Mouse (Mus musculus): ENCODE measurements around the gene Metap1. TPM values are rescaled to one million over a fixed set of nuclear protein-coding genes. Genes with fewer than 3 reads are reported as not detected.
A peak's percentile ranks its signal among the peaks of the same experiment; 100 is the strongest.

Metap1 gene
- total RNA-seq, 1 experiment from 2014 or later, result 56.8 TPM

GRCm38 (mm10) chr3:138461832-138462231 is 27.5 kb downstream of the Metap1 start:
- ATAC-seq (ENCODE audit: extremely low read depth, insufficient number of reproducible peaks, low FRiP score, poor library complexity, severe bottlenecking), result no peak

GRCm38 (mm10) chr3:138460260-138460659 is 29.1 kb downstream of the Metap1 start:
- ATAC-seq (ENCODE audit: extremely low read depth, insufficient number of reproducible peaks, low FRiP score, poor library complexity, severe bottlenecking), result no peak

DNA sequence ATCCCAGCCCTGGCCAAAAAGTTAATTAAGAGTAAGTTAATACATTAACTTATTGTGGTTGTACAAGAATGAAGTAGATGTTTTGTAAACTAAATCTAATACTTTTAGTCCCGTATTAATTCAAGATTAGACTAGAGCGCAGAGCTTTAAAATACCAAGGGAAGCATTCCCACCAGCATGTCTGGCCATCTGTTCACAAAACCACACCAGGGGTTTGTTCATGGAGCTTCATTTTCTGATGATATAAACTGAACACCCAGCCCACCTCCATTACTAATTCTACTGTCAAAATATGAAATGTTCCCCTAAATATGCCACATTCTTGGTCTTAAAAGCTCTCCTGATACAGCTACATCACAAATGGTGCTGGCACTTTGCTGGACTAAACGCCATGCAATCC is 30.9 kb downstream of the Metap1 start:
- ATAC-seq (ENCODE audit: extremely low read depth, insufficient number of reproducible peaks, low FRiP score, poor library complexity, severe bottlenecking), result no peak

GRCm38 (mm10) chr3:138454711-138455435 is 34.4 kb downstream of the Metap1 start:
- no peak for ATAC-seq (ENCODE audit: extremely low read depth, insufficient number of reproducible peaks, low FRiP score, poor library complexity, severe bottlenecking)

DNA sequence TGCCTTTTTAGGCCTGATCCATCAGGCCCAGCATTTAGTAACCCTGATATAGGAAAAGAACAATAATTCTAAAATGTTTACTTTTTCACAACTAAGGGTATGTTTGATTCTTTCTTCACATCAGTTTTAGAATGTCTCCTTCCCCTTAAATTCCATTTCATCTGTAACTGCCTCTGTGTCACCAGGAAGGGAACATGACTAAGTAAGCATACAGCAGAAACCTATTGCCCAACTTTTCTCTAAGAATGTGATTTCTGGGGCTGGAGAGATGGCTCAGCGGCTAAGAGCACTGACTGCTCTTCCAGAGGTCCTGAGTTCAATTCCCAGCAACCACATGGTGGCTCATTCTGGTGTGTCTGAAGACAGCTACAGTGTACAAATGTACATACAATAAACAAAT is 35.1 kb downstream of the Metap1 start:
- no peak for ATAC-seq (ENCODE audit: extremely low read depth, insufficient number of reproducible peaks, low FRiP score, poor library complexity, severe bottlenecking)

DNA sequence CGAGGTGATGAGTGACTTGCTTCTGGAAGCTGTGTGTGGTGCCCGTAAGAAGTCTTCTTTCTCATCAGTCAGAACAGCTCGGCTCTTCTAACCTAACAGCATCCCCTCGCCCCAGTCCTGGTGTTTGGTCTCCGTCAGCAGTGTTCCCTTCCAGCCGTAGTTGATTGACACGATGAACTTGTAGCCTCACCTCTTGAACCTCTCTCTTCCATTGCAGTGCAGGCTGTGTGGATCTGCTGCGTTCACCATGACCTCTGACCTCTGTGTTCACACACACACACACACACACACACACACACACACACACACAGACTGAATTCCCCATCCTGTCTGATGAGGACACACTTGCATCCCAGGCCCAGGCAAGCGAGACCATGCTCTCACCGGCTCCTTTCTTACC is 37.1 kb downstream of the Metap1 start:
- no peak for ATAC-seq (ENCODE audit: extremely low read depth, insufficient number of reproducible peaks, low FRiP score, poor library complexity, severe bottlenecking)

DNA sequence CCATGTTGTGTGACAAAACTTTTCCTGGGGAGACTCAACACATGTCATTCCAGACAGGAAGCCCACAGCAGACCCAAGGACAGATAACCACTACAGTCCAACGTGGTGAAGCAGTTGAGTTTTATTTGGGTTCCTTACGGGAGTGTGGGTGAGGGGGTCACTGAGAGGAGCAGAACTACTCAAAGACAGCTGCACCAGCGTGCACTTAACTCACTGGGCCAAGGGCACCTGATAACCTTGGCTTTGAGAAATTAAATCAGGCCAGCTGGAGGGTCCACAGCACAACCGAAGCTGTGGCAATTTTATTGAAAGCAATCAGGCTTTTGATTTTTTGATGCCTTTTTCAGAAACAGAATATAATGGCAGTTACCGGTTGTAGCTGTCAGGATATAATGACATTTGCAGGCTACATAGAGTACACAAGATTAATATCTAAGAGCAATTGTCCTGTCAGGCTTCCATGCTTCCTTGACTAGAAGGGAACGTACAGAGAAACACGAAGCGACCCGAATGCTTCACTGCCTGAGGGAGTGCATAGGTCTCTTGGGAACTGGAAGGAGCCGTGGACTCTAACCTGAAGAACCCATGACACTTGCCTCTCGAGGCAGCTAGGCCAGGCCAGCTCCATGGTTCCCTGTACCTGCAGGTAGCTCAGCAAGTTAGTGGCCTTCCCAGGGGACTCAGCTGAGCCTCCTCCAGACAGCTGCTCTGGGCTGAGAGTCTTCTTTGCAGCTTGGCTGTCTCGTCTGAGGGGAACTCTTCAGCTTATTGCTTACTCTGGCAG is 41.0 kb downstream of the Metap1 start:
- no peak for ATAC-seq (ENCODE audit: extremely low read depth, insufficient number of reproducible peaks, low FRiP score, poor library complexity, severe bottlenecking)

DNA sequence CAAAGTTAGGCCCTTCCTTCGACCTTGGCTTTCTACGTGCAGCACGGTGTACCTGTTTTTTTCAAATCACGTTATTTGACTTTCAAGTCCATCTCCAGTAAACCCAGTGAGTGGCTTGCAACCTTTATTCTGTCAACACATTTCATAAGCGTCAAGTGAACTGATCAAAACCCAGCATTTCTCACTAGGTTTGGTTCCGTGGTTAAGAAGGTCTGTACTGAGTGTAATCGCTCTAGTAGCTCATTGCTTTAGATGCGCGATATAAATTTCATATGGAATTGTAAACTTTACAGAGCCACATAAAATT is 45.9 kb downstream of the Metap1 start:
- no peak for ATAC-seq (ENCODE audit: extremely low read depth, insufficient number of reproducible peaks, low FRiP score, poor library complexity, severe bottlenecking)

DNA sequence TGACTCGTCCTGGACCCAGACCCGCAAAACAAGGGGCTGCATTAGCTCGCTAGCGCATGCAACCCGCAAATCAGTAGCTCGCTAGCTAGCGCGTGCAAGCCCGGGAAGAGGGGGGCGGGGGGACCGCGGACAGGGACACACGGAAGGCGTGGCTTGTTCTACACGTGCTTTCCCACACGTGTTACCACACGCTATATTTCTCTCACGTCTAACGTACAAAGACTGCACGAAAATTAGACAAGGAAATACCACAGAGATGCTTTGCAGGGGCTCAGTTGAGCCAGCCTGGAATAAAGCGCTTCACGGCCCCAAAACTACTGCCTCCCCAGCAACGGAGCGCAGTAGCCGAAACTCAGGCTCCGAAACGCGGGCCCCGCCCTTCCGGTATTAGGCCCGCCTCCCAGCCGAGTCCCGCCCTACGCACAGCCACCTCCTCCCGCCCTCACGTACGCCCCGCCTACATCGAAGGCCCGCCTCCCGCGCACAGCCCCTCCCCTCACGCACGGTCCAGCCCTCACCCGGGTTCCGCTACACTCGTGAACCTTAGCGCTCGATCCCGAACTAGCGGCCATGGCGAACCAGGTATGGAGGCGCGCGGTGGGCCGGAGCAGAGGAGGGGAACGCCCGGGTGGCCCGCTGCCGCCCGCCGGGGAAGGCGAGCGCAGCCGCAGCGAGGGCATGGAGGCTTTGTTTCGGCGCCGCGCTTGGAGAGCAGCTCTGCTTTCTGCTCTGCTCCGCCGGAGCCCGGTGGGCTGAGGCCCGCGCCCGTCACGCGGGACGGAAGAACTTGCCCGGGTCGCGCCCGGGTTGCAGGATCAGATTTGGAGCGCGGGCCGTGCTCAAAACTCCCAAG is 46.5 kb downstream of the Metap1 start, which contains the start of gene Adh5:
Gene Adh5 (plus strand): TSS at position 482 of the 853 bp plus-strand sequence.
- ATAC-seq (ENCODE audit: extremely low read depth, insufficient number of reproducible peaks, low FRiP score, poor library complexity, severe bottlenecking), result peak; percentile 98

DNA sequence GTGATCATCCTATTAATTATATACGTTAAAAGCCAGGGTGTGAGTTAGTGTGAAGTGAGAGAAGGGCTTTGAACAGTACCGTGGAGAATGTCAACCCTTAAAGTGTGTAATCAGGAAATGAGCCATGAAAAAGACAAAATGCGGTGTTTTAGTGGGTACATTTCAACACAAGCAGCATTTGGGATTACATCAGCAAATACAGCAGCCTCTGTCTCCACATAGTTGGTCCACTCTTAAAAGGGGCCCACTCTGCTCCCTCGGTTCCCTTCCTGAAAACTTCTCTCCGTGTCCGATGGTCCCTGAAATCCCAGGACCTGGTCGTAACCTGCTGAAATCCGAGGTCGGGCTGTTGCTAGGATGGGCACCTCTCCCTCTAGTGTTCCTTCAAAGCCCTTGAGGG is 47.1 kb downstream of the Metap1 start:
- ATAC-seq (ENCODE audit: extremely low read depth, insufficient number of reproducible peaks, low FRiP score, poor library complexity, severe bottlenecking), result no peak

DNA sequence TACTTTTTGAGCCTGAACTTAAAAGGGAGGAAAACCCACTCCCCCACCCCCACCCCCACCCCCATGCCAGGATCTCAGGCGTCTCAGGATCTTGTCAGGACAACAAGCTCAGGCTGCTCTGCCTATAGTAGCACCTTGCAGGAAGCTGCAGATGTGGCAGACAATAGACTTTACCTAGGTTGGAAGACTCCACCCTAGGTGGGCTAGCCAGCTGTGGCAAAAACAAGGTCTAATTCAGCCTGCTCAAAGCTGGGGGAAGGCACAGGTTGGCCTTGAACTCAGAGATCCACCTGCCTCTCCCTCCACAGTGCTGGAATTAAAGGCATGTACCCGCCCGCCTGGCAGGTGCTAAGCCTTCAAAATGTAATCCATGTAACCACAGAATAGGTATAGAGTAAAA is 50.6 kb downstream of the Metap1 start:
- ATAC-seq (ENCODE audit: extremely low read depth, insufficient number of reproducible peaks, low FRiP score, poor library complexity, severe bottlenecking), result no peak

GRCm38 (mm10) chr3:138431835-138432234 is 57.5 kb downstream of the Metap1 start:
- ATAC-seq (ENCODE audit: extremely low read depth, insufficient number of reproducible peaks, low FRiP score, poor library complexity, severe bottlenecking), result no peak

DNA sequence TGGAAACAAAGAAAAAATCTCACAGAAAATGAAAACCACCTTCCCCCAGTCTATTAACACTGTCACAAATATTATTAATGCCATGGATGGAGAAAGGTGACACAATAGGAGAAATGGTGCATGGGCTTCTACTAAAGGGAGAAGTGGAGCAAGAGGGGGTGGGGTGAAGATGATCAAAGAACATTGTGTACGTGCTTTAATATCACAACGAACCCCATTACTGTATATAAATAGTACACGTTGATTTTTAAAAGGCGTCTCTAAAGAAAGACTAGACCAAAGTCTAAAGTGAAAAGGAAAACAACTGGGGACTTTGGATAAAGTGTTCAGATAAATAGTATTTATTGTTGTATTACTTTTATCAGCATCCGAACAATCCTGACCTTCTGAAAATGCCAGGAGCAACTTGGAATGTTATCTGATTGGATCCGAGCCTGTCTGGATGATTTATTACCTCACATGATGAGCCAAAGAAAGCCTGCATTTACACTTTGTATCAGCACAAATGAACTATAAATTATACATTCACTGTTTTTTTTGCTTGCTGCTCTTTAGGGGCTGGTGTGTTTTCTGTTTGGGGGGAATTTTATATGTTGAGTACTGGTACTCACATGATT is 58.8 kb downstream of the Metap1 start:
- ATAC-seq (ENCODE audit: extremely low read depth, insufficient number of reproducible peaks, low FRiP score, poor library complexity, severe bottlenecking), result no peak

GRCm38 (mm10) chr3:138424247-138424646 is 65.1 kb downstream of the Metap1 start:
- ATAC-seq (ENCODE audit: extremely low read depth, insufficient number of reproducible peaks, low FRiP score, poor library complexity, severe bottlenecking), result no peak

GRCm38 (mm10) chr3:138423664-138424063 is 65.7 kb downstream of the Metap1 start:
- ATAC-seq (ENCODE audit: extremely low read depth, insufficient number of reproducible peaks, low FRiP score, poor library complexity, severe bottlenecking), result no peak

DNA sequence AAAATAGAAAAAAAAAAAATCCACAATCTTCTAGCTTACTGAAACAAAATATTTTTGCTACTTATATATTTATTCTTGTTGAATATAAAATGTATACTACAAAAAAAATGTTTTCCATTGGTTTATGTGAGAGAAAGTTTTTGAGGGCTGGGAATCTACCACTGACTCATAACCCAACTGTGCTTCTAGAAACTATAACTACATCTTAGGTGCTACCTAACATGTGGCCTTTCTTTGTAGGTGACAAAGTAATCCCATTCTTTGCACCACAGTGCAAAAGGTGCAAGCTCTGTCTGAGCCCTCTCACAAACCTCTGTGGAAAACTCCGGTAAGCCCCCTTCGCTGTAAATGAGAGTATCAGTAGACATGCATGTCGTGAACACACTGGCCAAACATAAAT is 68.9 kb downstream of the Metap1 start:
- no peak for ATAC-seq (ENCODE audit: extremely low read depth, insufficient number of reproducible peaks, low FRiP score, poor library complexity, severe bottlenecking)

GRCm38 (mm10) chr3:138419369-138419768 is 69.9 kb downstream of the Metap1 start:
- no peak for ATAC-seq (ENCODE audit: extremely low read depth, insufficient number of reproducible peaks, low FRiP score, poor library complexity, severe bottlenecking)

GRCm38 (mm10) chr3:138415121-138415690 is 74.1 kb downstream of the Metap1 start, which contains the start of gene Adh4:
Adh4 (plus strand) TSS chr3:138415466.
- ATAC-seq (ENCODE audit: extremely low read depth, insufficient number of reproducible peaks, low FRiP score, poor library complexity, severe bottlenecking), result no peak

DNA sequence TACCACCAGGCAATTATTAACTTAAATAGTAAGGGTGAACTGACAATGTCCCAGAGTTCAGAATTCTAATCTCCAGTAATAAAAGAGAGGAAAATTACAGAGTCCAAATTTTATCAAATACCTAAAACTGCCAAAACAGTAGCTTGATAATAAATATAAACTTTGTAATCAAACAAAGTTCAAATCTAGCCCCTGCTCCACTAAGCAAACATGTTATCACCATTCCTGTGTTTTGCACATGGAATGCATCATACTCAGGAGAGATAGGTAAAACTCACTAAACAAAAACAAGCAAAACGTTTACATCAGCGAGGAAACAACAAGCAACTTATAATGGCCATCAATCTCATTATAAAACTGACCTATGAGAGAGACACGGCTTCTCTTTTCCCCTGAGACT is 79.1 kb downstream of the Metap1 start:
- no peak for ATAC-seq (ENCODE audit: extremely low read depth, insufficient number of reproducible peaks, low FRiP score, poor library complexity, severe bottlenecking)
